Mouse (Mus musculus) erythroblast, embryonic 14.5 days (primary cell): ENCODE data around the gene Cdk2.

Source experiments
- GATA1 ChIP-seq: IDR thresholded peaks from 2 replicates; pipeline ENCODE4 v1.6.1; 2012; ENCODE audit warnings: low read length, inconsistent platforms, mixed read lengths
- TAL1 ChIP-seq: IDR thresholded peaks from 3 replicates; pipeline ENCODE4 v1.6.1; 2012; ENCODE audit warnings: low read length, inconsistent platforms, mixed read lengths

- no peak for TF ChIP-seq TAL1
- TF ChIP-seq GATA1 = no peak
Observed at GRCm38 (mm10) chr10:128668790-128669672, 35.8 kb downstream of the Cdk2 start.
